Mouse (Mus musculus) liver, embryonic 11.5 days (tissue): ENCODE measurements around the gene Mfsd13b. TPM values are rescaled to one million over a fixed set of nuclear protein-coding genes. Genes with fewer than 3 reads are reported as not detected.
"Not testable (repeated sequence)": the region's sequence is repeated elsewhere in the genome, so short reads cannot be mapped to it uniquely, and the experiment has no call there.

Experiments used
- ATAC-seq: fragments of 200-750 bp; cut with Nextera tagmentation; replicated peaks from 2 replicates; pipeline ENCODE4 v1.8.0; 2017; ENCODE audit warnings: moderate number of reproducible peaks, mild to moderate bottlenecking, moderate TSS enrichment, moderate library complexity; ENCODE audit not compliant: low FRiP score
- DNase-seq: peaks from one replicate; pipeline ENCODE4 v3.0.0-alpha.2; 2017; ENCODE audit warnings: low spot score
- H3K27ac ChIP-seq: fragments of 300-500 bp; sonication (generic); 2 replicates; pipeline ENCODE4 v1.5.1; 2014; ENCODE audit warnings: mild to moderate bottlenecking, low read depth, low read length, control low read depth
- H3K27me3 ChIP-seq: fragments of 300-500 bp; sonication (generic); replicated peaks from 2 replicates; pipeline ENCODE4 v1.6.1; 2014; ENCODE audit warnings: low read length, mixed read lengths; ENCODE audit not compliant: control insufficient read depth, insufficient read depth
- H3K36me3 ChIP-seq: fragments of 300-500 bp; sonication (generic); 2 replicates; pipeline ENCODE4 v1.6.1; 2014; ENCODE audit warnings: mild to moderate bottlenecking, low read length, moderate library complexity, mixed read lengths; ENCODE audit not compliant: control insufficient read depth, insufficient read depth
- H3K4me1 ChIP-seq: fragments of 300-500 bp; sonication (generic); replicated peaks from 2 replicates; pipeline ENCODE4 v1.6.1; 2014; ENCODE audit warnings: low read length, mixed read lengths; ENCODE audit not compliant: control insufficient read depth, insufficient read depth
- H3K4me2 ChIP-seq: fragments of 300-500 bp; sonication (generic); 2 replicates; pipeline ENCODE4 v1.6.1; 2014; ENCODE audit warnings: mild to moderate bottlenecking, control low read depth, moderate library complexity
- H3K4me3 ChIP-seq: fragments of 300-500 bp; sonication (generic); 2 replicates; pipeline ENCODE4 v1.5.1; 2014; ENCODE audit warnings: low read depth, low read length, control low read depth
- H3K9ac ChIP-seq: fragments of 300-500 bp; sonication (generic); 2 replicates; pipeline ENCODE4 v1.6.1; 2014; ENCODE audit warnings: low read depth, low read length, control low read depth
- H3K9me3 ChIP-seq: fragments of 300-500 bp; sonication (generic); 2 replicates; pipeline ENCODE4 v1.6.1; 2016; ENCODE audit warnings: low read length, inconsistent platforms, mixed read lengths; ENCODE audit not compliant: control insufficient read depth
- WGBS: fragments of 180-500 bp; shearing (Covaris S2); extraction: QIAGEN DNeasy Blood & Tissue Kit; methylation state at CpG from one replicate; pipeline ENCODE4 v1.1.7; 2014; 5-methylcytosine and 5-hydroxymethylcytosine counted together
- polyA plus RNA-seq: library from polyadenylated mRNA; unstranded; fragments of >200 nt; fragmentation: Nextera tagmentation; extraction: Ambion mirVana; gene quantifications from 2 replicates; pipeline ENCODE4 v1.2.1, GENCODE M21; 2014

Mfsd13b gene
- polyA plus RNA-seq, 1 experiment from 2014 or later: 0.38 TPM

DNA sequence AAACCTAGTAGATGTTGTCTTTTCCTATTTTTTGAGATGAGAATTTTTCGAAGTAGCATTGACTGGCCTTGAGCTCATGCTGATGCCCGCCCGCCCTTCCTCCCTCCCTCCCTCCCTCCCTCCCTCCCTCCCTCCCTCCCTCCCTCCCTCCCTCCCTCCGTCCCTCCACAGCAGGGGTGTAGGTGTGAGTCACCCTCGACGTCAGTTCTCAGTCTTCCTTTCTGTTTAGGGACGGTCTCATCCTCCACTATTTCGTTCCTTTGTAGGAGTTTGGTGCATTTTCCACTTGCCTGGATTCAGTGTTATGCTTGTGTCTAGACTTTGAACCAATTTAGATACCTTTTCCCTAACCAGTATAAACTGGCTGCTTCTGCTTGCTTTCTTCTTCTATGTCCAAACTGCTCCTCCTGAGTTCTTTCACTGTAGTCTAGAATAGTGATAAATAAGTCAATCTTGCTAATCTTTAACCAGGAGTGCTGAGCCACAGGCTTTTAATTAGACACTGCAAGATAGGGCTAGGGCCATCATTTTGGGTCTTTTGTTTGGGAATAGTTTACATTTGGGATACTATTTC lies 38.3 kb upstream of the Mfsd13b start:
- DNase-seq: no peak
- H3K27ac ChIP-seq: no peak overlapping the region
- no peaks in the 10 kb centered on the region for H3K4me1 ChIP-seq
- H3K27me3 ChIP-seq: no peaks in the 10 kb centered on the region
- no peaks in the 10 kb centered on the region for H3K9me3 ChIP-seq
- no peak overlapping the region for H3K4me2 ChIP-seq
- H3K4me3 ChIP-seq: no peak overlapping the region
- WGBS: 74% methylated on average over 7 of the region's 8 CpGs
- no peak for ATAC-seq
- H3K36me3 ChIP-seq: peaks cover 34% of the 10 kb centered on the region
- no peak overlapping the region for H3K9ac ChIP-seq

DNA sequence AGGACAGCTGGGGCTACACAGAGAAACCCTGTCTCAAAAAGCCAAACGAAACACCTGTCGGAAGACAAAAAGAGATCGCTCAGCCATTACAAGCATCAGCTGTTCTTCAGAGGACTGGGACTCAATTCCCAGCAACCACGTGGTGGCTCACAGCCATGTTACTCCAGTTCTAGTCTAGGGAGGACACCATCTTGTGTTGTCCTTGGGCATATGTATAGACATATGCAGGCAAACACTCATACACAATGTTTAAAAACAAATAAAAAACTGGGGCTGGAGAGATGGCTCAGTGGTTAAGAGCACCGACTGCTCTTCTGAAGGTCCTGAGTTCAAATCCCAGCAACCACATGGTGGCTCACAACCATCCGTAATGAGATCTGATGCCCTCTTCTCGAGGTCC lies 28.7 kb upstream of the Mfsd13b start:
- H3K4me2 ChIP-seq, DNase-seq, H3K9ac ChIP-seq, H3K9me3 ChIP-seq, H3K27ac ChIP-seq, H3K4me1 ChIP-seq, H3K27me3 ChIP-seq, H3K4me3 ChIP-seq: not testable (repeated sequence)
- peaks cover 20% of the 10 kb centered on the region for H3K36me3 ChIP-seq
- 0 out of 2 replicates have a peak, but pooled peaks have one; percentile 18 for ATAC-seq
- 86% methylated on average over 7 of the region's 7 CpGs for WGBS

DNA sequence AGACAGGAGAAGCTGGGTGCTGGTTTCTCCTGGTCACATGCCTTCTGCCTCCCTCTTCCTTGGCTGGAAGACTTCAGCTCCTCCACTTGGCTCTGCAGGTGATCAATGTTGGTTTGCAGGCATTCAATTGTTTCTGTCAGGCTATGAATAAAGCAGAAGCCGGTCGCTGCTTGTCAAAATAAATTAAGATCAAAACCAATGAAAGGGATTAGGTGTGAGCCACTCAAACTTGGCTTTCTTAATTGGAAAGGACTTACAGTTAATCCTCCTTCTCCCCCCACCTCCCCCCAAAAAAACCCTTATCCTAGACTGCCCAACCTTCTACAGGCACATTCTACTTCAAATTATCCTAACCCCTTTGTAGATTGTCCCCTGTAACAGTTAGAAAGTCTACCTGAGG lies 22.2 kb upstream of the Mfsd13b start:
- H3K27me3 ChIP-seq: no peaks in the 10 kb centered on the region
- H3K27ac ChIP-seq: no peak overlapping the region
- no peak overlapping the region for H3K4me2 ChIP-seq
- DNase-seq: no peak
- H3K9ac ChIP-seq: no peak overlapping the region
- WGBS: 92% methylated on average over 2 of the region's 2 CpGs
- no peaks in the 10 kb centered on the region for H3K9me3 ChIP-seq
- no peaks in the 10 kb centered on the region for H3K4me1 ChIP-seq
- H3K36me3 ChIP-seq: peaks cover 33% of the 10 kb centered on the region
- H3K4me3 ChIP-seq: no peak overlapping the region
- ATAC-seq: no peak

GRCm38 (mm10) chr7:120960601-120961000 lies 21.7 kb upstream of the Mfsd13b start:
- Histone ChIP-seq H3K36me3 (peaks cover 33% of the 10 kb centered on the region), H3K9ac (no peak overlapping the region), H3K27me3 (no peaks in the 10 kb centered on the region), H3K9me3 (no peaks in the 10 kb centered on the region), H3K4me1 (no peaks in the 10 kb centered on the region), H3K4me2 (no peak overlapping the region), H3K4me3 (no peak overlapping the region), H3K27ac (no peak overlapping the region)
- DNase-seq (no peak), ATAC-seq (no peak)
- WGBS: 86% methylated on average over 6 of the region's 6 CpGs

GRCm38 (mm10) chr7:120961893-120962292 lies 20.4 kb upstream of the Mfsd13b start:
- Histone ChIP-seq H3K4me3 (no peak overlapping the region), H3K27me3 (no peaks in the 10 kb centered on the region), H3K9me3 (no peaks in the 10 kb centered on the region), H3K9ac (no peak overlapping the region), H3K27ac (no peak overlapping the region), H3K4me1 (no peaks in the 10 kb centered on the region), H3K4me2 (no peak overlapping the region), H3K36me3 (peaks cover 33% of the 10 kb centered on the region)
- ATAC-seq (no peak), DNase-seq (no peak)
- WGBS: 70% methylated on average over 3 of the region's 3 CpGs

DNA sequence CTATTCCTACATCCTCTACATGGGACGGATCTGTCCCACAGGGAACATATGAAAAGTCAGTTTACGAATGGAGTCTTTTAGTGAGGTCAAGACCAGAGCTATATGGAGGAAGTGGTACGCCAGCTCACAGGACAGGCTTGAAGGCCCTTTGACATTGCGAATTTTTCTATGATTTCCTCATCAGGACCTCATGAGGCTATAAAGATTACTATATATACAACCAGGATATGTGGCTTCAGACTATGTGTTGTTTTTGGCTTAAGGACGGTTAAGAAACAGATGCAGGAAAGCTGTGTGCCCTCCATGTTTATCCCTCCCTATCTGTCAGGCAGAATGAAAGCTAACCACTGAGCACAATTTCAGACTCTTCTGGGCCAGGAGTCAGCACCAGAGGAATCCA lies 19.2 kb upstream of the Mfsd13b start:
- 83% methylated on average over 5 of the region's 5 CpGs for WGBS
- H3K36me3 ChIP-seq: peaks cover 26% of the 10 kb centered on the region
- no peak for ATAC-seq

GRCm38 (mm10) chr7:120969221-120969620 lies 13.1 kb upstream of the Mfsd13b start:
- DNase-seq (no peak), ATAC-seq (peak; percentile 95)
- 0 out of 2 replicates have a peak overlapping the region, but pooled peaks have one; percentile 42 for H3K9ac ChIP-seq
- peaks cover 6% of the 10 kb centered on the region; the same call in 1 of the 2 replicates for H3K36me3 ChIP-seq
- no peak overlapping the region for H3K4me3 ChIP-seq
- H3K4me2 ChIP-seq: peak overlapping the region; percentile 53
- WGBS: 53% methylated on average over 7 of the region's 7 CpGs
- peak overlapping the region; percentile 78 for H3K27ac ChIP-seq
- H3K4me1 ChIP-seq: peaks cover 28% of the 10 kb centered on the region
- no peaks in the 10 kb centered on the region for H3K9me3 ChIP-seq
- no peaks in the 10 kb centered on the region for H3K27me3 ChIP-seq

More for the DNA sequence above, 19.2 kb upstream of the Mfsd13b start:
- no peak overlapping the region for H3K4me3 ChIP-seq
- H3K4me2 ChIP-seq: no peak overlapping the region
- no peaks in the 10 kb centered on the region for H3K27me3 ChIP-seq
- no peaks in the 10 kb centered on the region for H3K9me3 ChIP-seq
- DNase-seq: no peak
- no peak overlapping the region for H3K27ac ChIP-seq
- H3K9ac ChIP-seq: no peak overlapping the region
- no peaks in the 10 kb centered on the region for H3K4me1 ChIP-seq

DNA sequence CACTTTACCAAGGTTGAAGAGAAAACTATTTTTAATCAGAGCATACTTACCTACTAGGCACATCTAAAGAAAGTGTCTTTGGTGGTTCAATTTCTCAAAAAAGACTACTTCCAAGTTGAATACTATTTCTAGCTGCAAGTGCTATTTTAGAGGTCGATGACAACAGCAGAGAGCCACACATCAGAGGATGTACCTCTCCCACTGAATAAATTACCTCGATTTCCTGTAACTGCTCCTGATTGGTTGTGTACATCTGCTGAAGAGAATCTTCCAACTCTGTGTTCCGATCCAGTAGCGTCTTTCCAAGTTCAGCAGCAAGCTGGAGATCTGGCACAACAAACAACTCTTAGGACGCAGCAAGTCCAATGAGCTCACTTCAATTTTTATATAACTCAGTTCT lies 12.2 kb upstream of the Mfsd13b start:
- no peak overlapping the region for H3K4me3 ChIP-seq
- no peaks in the 10 kb centered on the region for H3K9me3 ChIP-seq
- H3K36me3 ChIP-seq: peaks cover 6% of the 10 kb centered on the region; the same call in 1 of the 2 replicates
- H3K27ac ChIP-seq: no peak overlapping the region
- no peak overlapping the region for H3K4me2 ChIP-seq
- DNase-seq (no peak), ATAC-seq (no peak)
- H3K4me1 ChIP-seq: peaks cover 28% of the 10 kb centered on the region
- WGBS: 90% methylated on average over 5 of the region's 5 CpGs
- H3K27me3 ChIP-seq: no peaks in the 10 kb centered on the region
- no peak overlapping the region for H3K9ac ChIP-seq

DNA sequence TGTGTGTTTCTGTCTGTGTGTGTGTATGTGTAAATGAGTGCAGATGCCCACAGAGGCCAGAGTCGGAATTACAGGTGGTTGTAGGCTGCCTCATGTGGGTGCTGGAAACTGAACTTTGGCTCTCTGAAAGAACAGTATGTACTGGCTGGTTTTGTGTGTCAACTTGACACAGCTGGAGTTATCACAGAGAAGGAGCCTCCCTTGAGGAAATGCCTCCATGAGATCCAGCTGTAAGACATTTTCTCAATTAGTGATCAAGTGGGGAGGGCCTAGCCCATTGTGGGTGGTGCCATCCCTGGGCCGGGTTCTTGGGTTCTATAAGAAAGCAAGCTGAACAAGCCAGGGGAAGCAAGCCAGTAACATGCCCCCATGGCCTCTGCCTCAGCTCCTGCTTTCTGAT lies 9.8 kb upstream of the Mfsd13b start:
- not testable (repeated sequence) for H3K9ac ChIP-seq

More for the DNA sequence above, 9.8 kb upstream of the Mfsd13b start:
- DNase-seq, H3K4me2 ChIP-seq, H3K36me3 ChIP-seq, H3K27ac ChIP-seq, H3K27me3 ChIP-seq, H3K9me3 ChIP-seq, ATAC-seq, H3K4me3 ChIP-seq: not testable (repeated sequence)
- H3K4me1 ChIP-seq: peaks cover 28% of the 10 kb centered on the region
- WGBS: 69% methylated on average over 2 of the region's 2 CpGs
